In genomic region chr8:79680083-79680482, GRCm38 (mm10) we compare ENCODE assay signal across 8 mouse cellular contexts. TPM values are rescaled to one million over a fixed set of nuclear protein-coding genes. Genes with fewer than 3 reads are reported as not detected.
A peak's percentile ranks its signal among the peaks of the same experiment; 100 is the strongest.
DNase-seq lines count a peak whose midpoint lies in the region; ATAC-seq and TF ChIP-seq lines count a peak whose summit lies in the region.
"Not testable (repeated sequence)": the region's sequence is repeated elsewhere in the genome, so short reads cannot be mapped to it uniquely, and the experiment has no call there.

No protein-coding gene starts in this region.

- TF ChIP-seq CTCF in left cerebral cortex, adult 2 months (IDR thresholded peaks at IDR 0.05); lung, embryonic 14.5 days (IDR thresholded peaks at IDR 0.05; ENCODE audit: low read depth): not testable (repeated sequence)

- not testable (repeated sequence) for H3K27me3 ChIP-seq in embryonic facial prominence, embryonic 13.5 days; heart, embryonic 10.5 days (ENCODE audit: insufficient read depth, poor library complexity, severe bottlenecking); hindbrain, embryonic 15.5 days; lung, embryonic 14.5 days (ENCODE audit: insufficient read depth, low read length); midbrain, embryonic 15.5 days (replicated peaks); stomach, embryonic 16.5 days (ENCODE audit: control insufficient read depth, insufficient read depth, low read length)

- intact Hi-C loops in left cerebral cortex, adult 2 months (cut with DNase I), result not testable (repeated sequence)

- 52% methylated on average over 10 of the region's 10 CpGs for WGBS in embryonic facial prominence, embryonic 13.5 days
- 46% methylated on average over 10 of the region's 10 CpGs for whole genome bisulfite sequencing in heart, embryonic 10.5 days
- 49% methylated on average over 10 of the region's 10 CpGs for WGBS in hindbrain, embryonic 15.5 days
- 34% methylated on average over 10 of the region's 10 CpGs for WGBS in lung, embryonic 14.5 days
- WGBS in midbrain, embryonic 15.5 days, result 46% methylated on average over 10 of the region's 10 CpGs
- WGBS in stomach, embryonic 16.5 days, result 40% methylated on average over 10 of the region's 10 CpGs

- H3K4me1 ChIP-seq in embryonic facial prominence, embryonic 13.5 days; heart, embryonic 10.5 days; hindbrain, embryonic 15.5 days (replicated peaks); lung, embryonic 14.5 days (ENCODE audit: insufficient read depth); midbrain, embryonic 15.5 days; stomach, embryonic 16.5 days (ENCODE audit: control insufficient read depth, insufficient read depth, low read length): not testable (repeated sequence)

- DNase-seq in Muller cell, postnatal 12 days (ENCODE audit: inconsistent ontology term), result peak; percentile 20
- not testable (repeated sequence) for DNase-seq in heart, embryonic 10.5 days (ENCODE audit: low spot score); left cerebral cortex, adult 2 months (ENCODE audit: extremely low spot score in 1 of 2, low spot score in 2 of 2); lung, embryonic 14.5 days

- H3K27ac ChIP-seq in embryonic facial prominence, embryonic 13.5 days; heart, embryonic 10.5 days; hindbrain, embryonic 15.5 days (replicated peaks); left cerebral cortex, adult 2 months; lung, embryonic 14.5 days (ENCODE audit: low read depth); midbrain, embryonic 15.5 days; stomach, embryonic 16.5 days (ENCODE audit: low read length): not testable (repeated sequence)

- H3K36me3 ChIP-seq in embryonic facial prominence, embryonic 13.5 days, result peaks cover 34% of the 10 kb centered on the region
- H3K36me3 ChIP-seq in heart, embryonic 10.5 days, result peaks cover 46% of the 10 kb centered on the region
- H3K36me3 ChIP-seq in hindbrain, embryonic 15.5 days, result peaks cover 29% of the 10 kb centered on the region
- peaks cover 48% of the 10 kb centered on the region for H3K36me3 ChIP-seq in lung, embryonic 14.5 days (ENCODE audit: insufficient read depth)
- H3K36me3 ChIP-seq in midbrain, embryonic 15.5 days (replicated peaks), result peaks cover 15% of the 10 kb centered on the region
- not testable (repeated sequence) for H3K36me3 ChIP-seq in stomach, embryonic 16.5 days (ENCODE audit: control insufficient read depth, insufficient read depth, low read length)

- peak overlapping the region; percentile 45 for H3K4me3 ChIP-seq in embryonic facial prominence, embryonic 13.5 days
- H3K4me3 ChIP-seq in heart, embryonic 10.5 days, result peak overlapping the region; percentile 54
- H3K4me3 ChIP-seq in hindbrain, embryonic 15.5 days; midbrain, embryonic 15.5 days: not testable (repeated sequence)
- H3K4me3 ChIP-seq in left cerebral cortex, adult 2 months, result peak overlapping the region; percentile 43
- peak overlapping the region; percentile 42; the same call in 1 of the 2 replicates for H3K4me3 ChIP-seq in lung, embryonic 14.5 days (ENCODE audit: low read depth, low read length)
- peak overlapping the region; percentile 53 for H3K4me3 ChIP-seq in stomach, embryonic 16.5 days (replicated peaks; ENCODE audit: low read length)

- not testable (repeated sequence) for ATAC-seq in embryonic facial prominence, embryonic 13.5 days (ENCODE audit: insufficient number of reproducible peaks, insufficient read depth, low FRiP score, low TSS enrichment, low read depth); hindbrain, embryonic 15.5 days (ENCODE audit: low FRiP score, low read depth); lung, embryonic 14.5 days (ENCODE audit: insufficient read depth); midbrain, embryonic 15.5 days (replicated peaks); stomach, embryonic 16.5 days (ENCODE audit: insufficient read depth, low FRiP score)

- H3K4me2 ChIP-seq in embryonic facial prominence, embryonic 13.5 days, result peak overlapping the region; percentile 73
- peak overlapping the region; percentile 52 for H3K4me2 ChIP-seq in hindbrain, embryonic 15.5 days
- peak overlapping the region; percentile 70 for H3K4me2 ChIP-seq in lung, embryonic 14.5 days
- peak overlapping the region; percentile 49 for H3K4me2 ChIP-seq in midbrain, embryonic 15.5 days
- H3K4me2 ChIP-seq in stomach, embryonic 16.5 days (ENCODE audit: low read depth, low read length), result peak overlapping the region; percentile 66

- H3K9me3 ChIP-seq in embryonic facial prominence, embryonic 13.5 days; heart, embryonic 10.5 days; hindbrain, embryonic 15.5 days; lung, embryonic 14.5 days (ENCODE audit: low read depth, low read length); midbrain, embryonic 15.5 days; stomach, embryonic 16.5 days (replicated peaks; ENCODE audit: control insufficient read depth, low read length): not testable (repeated sequence)

- H3K9ac ChIP-seq in embryonic facial prominence, embryonic 13.5 days, result peak overlapping the region; percentile 68; the same call in 1 of the 2 replicates
- H3K9ac ChIP-seq in hindbrain, embryonic 15.5 days; lung, embryonic 14.5 days; midbrain, embryonic 15.5 days: not testable (repeated sequence)
- peak overlapping the region; percentile 69 for H3K9ac ChIP-seq in stomach, embryonic 16.5 days (ENCODE audit: low read length)

RNA-seq across cellular contexts. Expression of gene Abce1, which starts 31.5 kb away (rescaled TPM):
- 103 and 106 TPM in 2 replicates for polyA plus RNA-seq in embryonic facial prominence, embryonic 13.5 days (2015; fragmentation: Nextera tagmentation; extraction: Ambion mirVana)
- polyA plus RNA-seq in heart, embryonic 10.5 days (2016; fragmentation: Nextera tagmentation; extraction: Ambion mirVana), result 110 and 120 TPM in 2 replicates
- polyA plus RNA-seq in hindbrain, embryonic 15.5 days (2015; fragmentation: Nextera tagmentation; extraction: Ambion mirVana), result 80.6 and 81.2 TPM in 2 replicates
- 10 to 100 TPM; 65.0 to 66.9 TPM for total RNA-seq in left cerebral cortex, adult 2 months (2021)
- 132 and 136 TPM in 2 replicates for polyA plus RNA-seq in lung, embryonic 14.5 days (2014; fragmentation: Nextera tagmentation; extraction: Ambion mirVana)
- 71.4 and 77.9 TPM in 2 replicates for polyA plus RNA-seq in midbrain, embryonic 15.5 days (2015; fragmentation: Nextera tagmentation; extraction: Ambion mirVana)
- 99.7 and 105 TPM in 2 replicates for polyA plus RNA-seq in stomach, embryonic 16.5 days (2015; fragmentation: Nextera tagmentation; extraction: Ambion mirVana)

RNA-seq across cellular contexts. Expression of gene Anapc10, which starts 31.5 kb away (rescaled TPM):
- 43.1 and 47.2 TPM in 2 replicates for polyA plus RNA-seq in embryonic facial prominence, embryonic 13.5 days (2015; fragmentation: Nextera tagmentation; extraction: Ambion mirVana)
- polyA plus RNA-seq in heart, embryonic 10.5 days (2016; fragmentation: Nextera tagmentation; extraction: Ambion mirVana), result 26.0 and 34.5 TPM in 2 replicates
- 31.2 and 38.2 TPM in 2 replicates for polyA plus RNA-seq in hindbrain, embryonic 15.5 days (2015; fragmentation: Nextera tagmentation; extraction: Ambion mirVana)
- total RNA-seq in left cerebral cortex, adult 2 months (2021), result 1 to 10 TPM; 7.0 to 7.2 TPM
- polyA plus RNA-seq in lung, embryonic 14.5 days (2014; fragmentation: Nextera tagmentation; extraction: Ambion mirVana), result 38.7 and 43.0 TPM in 2 replicates
- polyA plus RNA-seq in midbrain, embryonic 15.5 days (2015; fragmentation: Nextera tagmentation; extraction: Ambion mirVana), result 29.2 and 32.1 TPM in 2 replicates
- polyA plus RNA-seq in stomach, embryonic 16.5 days (2015; fragmentation: Nextera tagmentation; extraction: Ambion mirVana), result 30.7 and 32.1 TPM in 2 replicates

RNA-seq across cellular contexts. Expression of gene Otud4, which starts 40.7 kb away (rescaled TPM):
- polyA plus RNA-seq in embryonic facial prominence, embryonic 13.5 days (2015; fragmentation: Nextera tagmentation; extraction: Ambion mirVana), result 10.7 and 13.4 TPM in 2 replicates
- polyA plus RNA-seq in heart, embryonic 10.5 days (2016; fragmentation: Nextera tagmentation; extraction: Ambion mirVana), result 18.4 and 21.9 TPM in 2 replicates
- polyA plus RNA-seq in hindbrain, embryonic 15.5 days (2015; fragmentation: Nextera tagmentation; extraction: Ambion mirVana), result 9.7 and 11.4 TPM in 2 replicates
- 10 to 100 TPM; 37.3 to 41.0 TPM for total RNA-seq in left cerebral cortex, adult 2 months (2021)
- 26.8 and 27.1 TPM in 2 replicates for polyA plus RNA-seq in lung, embryonic 14.5 days (2014; fragmentation: Nextera tagmentation; extraction: Ambion mirVana)
- 9.5 and 10.6 TPM in 2 replicates for polyA plus RNA-seq in midbrain, embryonic 15.5 days (2015; fragmentation: Nextera tagmentation; extraction: Ambion mirVana)
- polyA plus RNA-seq in stomach, embryonic 16.5 days (2015; fragmentation: Nextera tagmentation; extraction: Ambion mirVana), result 11.5 and 12.3 TPM in 2 replicates
